Mouse (Mus musculus) C2C12 (cell line): ENCODE measurements at regions not wholly inside any gene's neighbourhood (a gene's known extent, or its start where the extent isn't known, plus 50 kb on each side); places are given as distances from the start of the nearest gene placed in this dataset.
A peak's percentile ranks its signal among the peaks of the same experiment; 100 is the strongest.

Experiments used
- CTCF ChIP-seq: IDR thresholded peaks from one replicate; pipeline ENCODE4 v1.5.1; 2011; ENCODE audit not compliant: control insufficient read depth, insufficient read depth, insufficient read length
- FOSL1 ChIP-seq: IDR thresholded peaks from one replicate; pipeline ENCODE4 v1.8.0; 2011; ENCODE audit warnings: mild to moderate bottlenecking, low read length; ENCODE audit not compliant: poor library complexity, insufficient read depth, severe bottlenecking
- MAX ChIP-seq: IDR thresholded peaks from one replicate; pipeline ENCODE4 v1.6.1; 2011; ENCODE audit warnings: mild to moderate bottlenecking, control low read depth
- MYOD1 ChIP-seq: IDR thresholded peaks from one replicate; pipeline ENCODE4 v1.6.1; 2011; ENCODE audit warnings: low read depth; ENCODE audit not compliant: control insufficient read depth, insufficient read length
- MYOG ChIP-seq: IDR thresholded peaks from one replicate; pipeline ENCODE4 v1.6.1; 2011; ENCODE audit not compliant: control insufficient read depth, insufficient read length; ENCODE audit errors: extremely low read depth
- USF1 ChIP-seq: IDR thresholded peaks from one replicate; pipeline ENCODE4 v1.6.1; 2011; ENCODE audit warnings: low read depth, mild to moderate bottlenecking, control low read depth, moderate library complexity

DNA sequence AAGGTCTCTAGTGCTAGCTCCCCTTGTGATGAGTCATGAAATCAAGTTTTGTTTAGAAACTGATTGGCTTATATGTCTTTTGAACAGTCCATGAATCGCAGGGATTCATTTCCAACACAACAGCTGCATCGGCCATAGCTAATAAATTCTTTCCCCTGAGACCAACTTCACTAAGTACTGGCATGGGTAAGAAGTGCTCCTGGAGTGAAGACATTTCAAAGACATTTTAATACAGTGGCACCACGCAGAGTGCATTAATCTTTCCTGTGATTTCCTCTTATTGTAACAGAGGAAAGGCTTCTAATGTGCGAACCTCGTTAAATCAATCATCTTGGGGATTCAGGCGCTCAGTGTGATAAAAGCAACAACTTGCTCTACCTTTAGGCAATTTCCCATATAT lies 103.0 kb downstream of the Cetn3 start:
- no peak for TF ChIP-seq CTCF
- no peak for TF ChIP-seq MYOG
- TF ChIP-seq USF1 = no peak
- TF ChIP-seq FOSL1 = no peak
- peak; percentile 48 for TF ChIP-seq MYOD1
- TF ChIP-seq MAX = no peak
